Mouse (Mus musculus): ENCODE measurements around the gene Mettl23. TPM values are rescaled to one million over a fixed set of nuclear protein-coding genes. Genes with fewer than 3 reads are reported as not detected.
A peak's percentile ranks its signal among the peaks of the same experiment; 100 is the strongest.

Mettl23 gene
- polyA plus RNA-seq, 1 experiment from 2014 or later, result 60.6 TPM

GRCm38 (mm10) chr11:116809520-116809919 lies 33.6 kb upstream of the Mettl23 start:
- Histone ChIP-seq H3K4me1 (ENCODE audit: insufficient read depth, low read length) (peaks cover 39% of the 10 kb centered on the region), H3K27ac (ENCODE audit: low read length) (no peak overlapping the region), H3K9me3 (ENCODE audit: low read length) (no peaks in the 10 kb centered on the region), H3K4me3 (ENCODE audit: low read length) (no peak overlapping the region), H3K4me2 (replicated peaks; ENCODE audit: low read depth, low read length) (no peak overlapping the region), H3K36me3 (ENCODE audit: insufficient read depth, low read length) (no peaks in the 10 kb centered on the region), H3K9ac (replicated peaks; ENCODE audit: low read length) (no peak overlapping the region), H3K27me3 (ENCODE audit: insufficient read depth, low read length) (no peaks in the 10 kb centered on the region)
- no peak for ATAC-seq (ENCODE audit: low FRiP score, low TSS enrichment)
- 83% methylated on average over 8 of the region's 8 CpGs for WGBS

GRCm38 (mm10) chr11:116810528-116810927 lies 32.5 kb upstream of the Mettl23 start:
- no peak for ATAC-seq (ENCODE audit: low FRiP score, low TSS enrichment)
- WGBS, result 80% methylated on average over 11 of the region's 11 CpGs
- Histone ChIP-seq H3K4me3 (ENCODE audit: low read length) (no peak overlapping the region), H3K4me1 (ENCODE audit: insufficient read depth, low read length) (peaks cover 49% of the 10 kb centered on the region), H3K9me3 (ENCODE audit: low read length) (no peaks in the 10 kb centered on the region), H3K27ac (ENCODE audit: low read length) (no peak overlapping the region), H3K36me3 (ENCODE audit: insufficient read depth, low read length) (no peaks in the 10 kb centered on the region), H3K4me2 (replicated peaks; ENCODE audit: low read depth, low read length) (no peak overlapping the region), H3K27me3 (ENCODE audit: insufficient read depth, low read length) (no peaks in the 10 kb centered on the region), H3K9ac (replicated peaks; ENCODE audit: low read length) (no peak overlapping the region)

GRCm38 (mm10) chr11:116810983-116811901 lies 31.8 kb upstream of the Mettl23 start:
- WGBS, result 8% methylated on average over 32 of the region's 32 CpGs
- H3K27ac ChIP-seq (ENCODE audit: low read length), result peak overlapping the region; percentile 75
- ATAC-seq (ENCODE audit: low FRiP score, low TSS enrichment), result peak; percentile 77
- peak overlapping the region; percentile 69 for H3K4me2 ChIP-seq (replicated peaks; ENCODE audit: low read depth, low read length)
- no peaks in the 10 kb centered on the region for H3K27me3 ChIP-seq (ENCODE audit: insufficient read depth, low read length)
- H3K36me3 ChIP-seq (ENCODE audit: insufficient read depth, low read length), result no peaks in the 10 kb centered on the region
- H3K9me3 ChIP-seq (ENCODE audit: low read length), result no peaks in the 10 kb centered on the region
- peaks cover 49% of the 10 kb centered on the region for H3K4me1 ChIP-seq (ENCODE audit: insufficient read depth, low read length)
- H3K4me3 ChIP-seq (ENCODE audit: low read length), result peak overlapping the region; percentile 39
- H3K9ac ChIP-seq (replicated peaks; ENCODE audit: low read length), result peak overlapping the region; percentile 49

DNA sequence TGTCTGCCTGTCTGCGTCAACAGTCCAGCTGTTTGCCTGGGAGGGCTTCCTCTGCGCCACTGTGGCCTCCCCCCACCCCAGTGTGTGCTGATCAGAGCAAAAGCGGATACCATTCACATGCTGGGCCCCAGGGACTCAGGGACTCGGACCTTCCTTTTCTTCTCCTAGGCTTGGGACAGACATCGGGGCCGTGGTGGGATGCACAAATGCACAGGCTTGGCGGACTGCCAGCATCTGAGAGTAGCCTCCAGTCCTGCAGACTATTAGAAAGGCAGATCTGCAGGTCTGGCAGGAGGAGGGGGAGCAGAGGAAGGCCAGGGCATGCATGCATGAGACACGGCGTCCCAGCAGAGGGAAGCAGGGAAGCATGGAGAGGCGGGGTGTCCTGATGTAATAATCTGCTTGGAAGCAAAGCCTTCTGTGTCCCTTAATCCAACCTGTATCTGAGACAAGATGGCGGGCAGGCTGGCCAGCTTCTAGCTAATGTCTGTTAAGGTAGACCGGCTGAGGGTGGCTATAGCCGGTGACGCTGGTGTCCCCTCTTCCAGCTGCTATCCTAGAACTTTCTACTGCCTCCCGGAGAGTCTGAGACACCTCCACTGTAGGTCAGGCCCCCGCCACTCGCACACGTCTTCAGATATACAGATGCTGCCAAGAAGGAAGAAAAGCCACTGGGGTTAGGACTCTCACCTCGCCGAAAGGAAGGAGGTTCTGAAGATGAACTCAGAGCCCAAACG lies 30.1 kb upstream of the Mettl23 start:
- H3K4me2 ChIP-seq (replicated peaks; ENCODE audit: low read depth, low read length), result 0 out of 2 replicates have a peak overlapping the region, but pooled peaks have one; percentile 11
- peak overlapping the region; percentile 67 for H3K27ac ChIP-seq (ENCODE audit: low read length)
- peaks cover 44% of the 10 kb centered on the region for H3K4me1 ChIP-seq (ENCODE audit: insufficient read depth, low read length)
- H3K9me3 ChIP-seq (ENCODE audit: low read length), result no peaks in the 10 kb centered on the region
- H3K27me3 ChIP-seq (ENCODE audit: insufficient read depth, low read length), result no peaks in the 10 kb centered on the region
- no peaks in the 10 kb centered on the region for H3K36me3 ChIP-seq (ENCODE audit: insufficient read depth, low read length)
- no peak overlapping the region for H3K4me3 ChIP-seq (ENCODE audit: low read length)
- peak; percentile 25 for ATAC-seq (ENCODE audit: low FRiP score, low TSS enrichment)
- H3K9ac ChIP-seq (replicated peaks; ENCODE audit: low read length), result 0 out of 2 replicates have a peak overlapping the region, but pooled peaks have one; percentile 22
- 38% methylated on average over 21 of the region's 21 CpGs for WGBS

GRCm38 (mm10) chr11:116813610-116814009 lies 29.5 kb upstream of the Mettl23 start:
- no peak for ATAC-seq (ENCODE audit: low FRiP score, low TSS enrichment)
- H3K4me2 ChIP-seq (replicated peaks; ENCODE audit: low read depth, low read length), result no peak overlapping the region
- H3K36me3 ChIP-seq (ENCODE audit: insufficient read depth, low read length), result no peaks in the 10 kb centered on the region
- H3K9me3 ChIP-seq (ENCODE audit: low read length), result no peaks in the 10 kb centered on the region
- H3K4me1 ChIP-seq (ENCODE audit: insufficient read depth, low read length), result peaks cover 49% of the 10 kb centered on the region
- H3K27me3 ChIP-seq (ENCODE audit: insufficient read depth, low read length), result no peaks in the 10 kb centered on the region
- H3K9ac ChIP-seq (replicated peaks; ENCODE audit: low read length), result no peak overlapping the region
- H3K27ac ChIP-seq (ENCODE audit: low read length), result peak overlapping the region; percentile 67
- 83% methylated on average over 13 of the region's 13 CpGs for WGBS
- no peak overlapping the region for H3K4me3 ChIP-seq (ENCODE audit: low read length)

- ATAC-seq (ENCODE audit: low FRiP score, low TSS enrichment), result peak; percentile 56
- Histone ChIP-seq H3K4me1 (ENCODE audit: insufficient read depth, low read length) (peaks cover 52% of the 10 kb centered on the region), H3K27ac (ENCODE audit: low read length) (peak overlapping the region; percentile 67), H3K4me3 (ENCODE audit: low read length) (no peak overlapping the region), H3K27me3 (ENCODE audit: insufficient read depth, low read length) (no peaks in the 10 kb centered on the region), H3K36me3 (ENCODE audit: insufficient read depth, low read length) (no peaks in the 10 kb centered on the region), H3K9me3 (ENCODE audit: low read length) (no peaks in the 10 kb centered on the region), H3K9ac (replicated peaks; ENCODE audit: low read length) (peak overlapping the region; percentile 45), H3K4me2 (replicated peaks; ENCODE audit: low read depth, low read length) (no peak overlapping the region)
- 17% methylated on average over 20 of the region's 20 CpGs for WGBS
Observed at GRCm38 (mm10) chr11:116814076-116814883, 28.8 kb upstream of the Mettl23 start.

- H3K27me3 ChIP-seq (ENCODE audit: insufficient read depth, low read length), result no peaks in the 10 kb centered on the region
- ATAC-seq (ENCODE audit: low FRiP score, low TSS enrichment), result no peak
- no peak overlapping the region; the same call in 1 of the 2 replicates for H3K4me2 ChIP-seq (replicated peaks; ENCODE audit: low read depth, low read length)
- H3K36me3 ChIP-seq (ENCODE audit: insufficient read depth, low read length), result no peaks in the 10 kb centered on the region
- H3K4me3 ChIP-seq (ENCODE audit: low read length), result no peak overlapping the region
- H3K27ac ChIP-seq (ENCODE audit: low read length), result peak overlapping the region; percentile 67
- no peaks in the 10 kb centered on the region for H3K9me3 ChIP-seq (ENCODE audit: low read length)
- peaks cover 52% of the 10 kb centered on the region for H3K4me1 ChIP-seq (ENCODE audit: insufficient read depth, low read length)
- H3K9ac ChIP-seq (replicated peaks; ENCODE audit: low read length), result peak overlapping the region; percentile 45; the same call in 1 of the 2 replicates
- 25% methylated on average over 7 of the region's 7 CpGs for WGBS
Observed at GRCm38 (mm10) chr11:116814884-116815415, 28.1 kb upstream of the Mettl23 start.

GRCm38 (mm10) chr11:116816769-116817168 lies 26.3 kb upstream of the Mettl23 start:
- H3K4me2 ChIP-seq (replicated peaks; ENCODE audit: low read depth, low read length), result no peak overlapping the region
- no peak for ATAC-seq (ENCODE audit: low FRiP score, low TSS enrichment)
- peaks cover 54% of the 10 kb centered on the region for H3K4me1 ChIP-seq (ENCODE audit: insufficient read depth, low read length)
- H3K9me3 ChIP-seq (ENCODE audit: low read length), result no peaks in the 10 kb centered on the region
- WGBS, result 78% methylated on average over 5 of the region's 5 CpGs
- H3K27ac ChIP-seq (ENCODE audit: low read length), result no peak overlapping the region
- H3K36me3 ChIP-seq (ENCODE audit: insufficient read depth, low read length), result no peaks in the 10 kb centered on the region
- H3K4me3 ChIP-seq (ENCODE audit: low read length), result no peak overlapping the region
- no peaks in the 10 kb centered on the region for H3K27me3 ChIP-seq (ENCODE audit: insufficient read depth, low read length)
- H3K9ac ChIP-seq (replicated peaks; ENCODE audit: low read length), result no peak overlapping the region

DNA sequence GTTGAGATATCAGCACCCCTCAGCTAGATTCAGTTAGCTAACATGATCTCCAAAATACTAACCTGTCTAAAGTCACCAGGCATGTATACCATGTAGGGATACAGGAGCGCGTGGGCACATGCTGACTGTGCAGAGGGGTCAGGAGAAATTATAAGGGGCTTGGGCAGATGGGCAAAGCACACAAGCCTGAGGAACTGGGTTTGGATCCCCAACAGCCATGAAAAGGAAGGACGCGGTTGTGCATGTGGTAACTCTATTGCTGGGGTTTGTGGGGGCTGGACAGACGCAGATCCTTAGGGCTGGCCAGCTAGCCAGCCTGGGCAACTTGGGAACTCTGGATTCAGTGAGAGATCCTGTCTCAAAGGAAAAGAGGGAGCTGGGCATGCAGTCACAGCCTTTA lies 25.5 kb upstream of the Mettl23 start:
- Histone ChIP-seq H3K36me3 (ENCODE audit: insufficient read depth, low read length) (no peaks in the 10 kb centered on the region), H3K27ac (ENCODE audit: low read length) (no peak overlapping the region), H3K4me2 (replicated peaks; ENCODE audit: low read depth, low read length) (no peak overlapping the region), H3K27me3 (ENCODE audit: insufficient read depth, low read length) (no peaks in the 10 kb centered on the region), H3K4me1 (ENCODE audit: insufficient read depth, low read length) (peaks cover 50% of the 10 kb centered on the region), H3K9ac (replicated peaks; ENCODE audit: low read length) (no peak overlapping the region), H3K4me3 (ENCODE audit: low read length) (no peak overlapping the region), H3K9me3 (ENCODE audit: low read length) (no peaks in the 10 kb centered on the region)
- ATAC-seq (ENCODE audit: low FRiP score, low TSS enrichment), result no peak
- 97% methylated on average over 5 of the region's 5 CpGs for WGBS

Measured in kidney, embryonic 16.5 days (tissue).